Mouse (Mus musculus) heart, adult 2 months (tissue): Measurements from ENCODE around the gene Dab1. TPM values are rescaled to one million over a fixed set of nuclear protein-coding genes. Genes with fewer than 3 reads are reported as not detected.

Experiments
- DNase-seq, 2 experiments: peaks; one replicate each; pipeline ENCODE4 v3.0.0; 2021
- H3K27ac ChIP-seq: fragments of 200-600 bp; 2 replicates; pipeline ENCODE4 v1.8.1; 2022
- H3K27me3 ChIP-seq: fragments of 200-500 bp; 2 replicates; pipeline ENCODE4 v1.6.1; 2012; ENCODE audit warnings: mild to moderate bottlenecking, low read length, inconsistent platforms, mixed read lengths; ENCODE audit not compliant: control insufficient read depth, insufficient read depth
- H3K36me3 ChIP-seq: fragments of 200-500 bp; 2 replicates; pipeline ENCODE4 v1.6.1; 2012; ENCODE audit warnings: low read length, inconsistent platforms; ENCODE audit not compliant: control insufficient read depth, insufficient read depth
- H3K4me1 ChIP-seq: fragments of 200-500 bp; 2 replicates; pipeline ENCODE4 v1.6.1; 2011; ENCODE audit warnings: low read length; ENCODE audit not compliant: control insufficient read depth, insufficient read depth
- H3K4me3 ChIP-seq: fragments of 200-600 bp; 2 replicates; pipeline ENCODE4 v1.8.1; 2022
- H3K79me2 ChIP-seq: fragments of 200-500 bp; replicated peaks from 2 replicates; pipeline ENCODE4 v1.6.1; 2012; ENCODE audit warnings: mild to moderate bottlenecking, inconsistent platforms, low read length, moderate library complexity, mixed read lengths; ENCODE audit not compliant: control insufficient read depth, insufficient read depth
- H3K9ac ChIP-seq: fragments of 200-500 bp; 2 replicates; pipeline ENCODE4 v1.6.1; 2012; ENCODE audit warnings: low read depth, mild to moderate bottlenecking, control low read depth, inconsistent platforms, low read length, mixed read lengths
- CTCF ChIP-seq: fragments of 200-600 bp; IDR thresholded peaks from 2 replicates; pipeline ENCODE4 v1.8.1; 2022; ENCODE audit warnings: antibody characterized with exemption, mild to moderate bottlenecking, moderate library complexity
- EP300 ChIP-seq: fragments of 200-500 bp; IDR thresholded peaks from 2 replicates; pipeline ENCODE4 v1.6.1; 2011; ENCODE audit warnings: low read depth, low read length, control low read depth; ENCODE audit not compliant: insufficient read depth
- POLR2A ChIP-seq: fragments of 200-500 bp; IDR thresholded peaks from 2 replicates; pipeline ENCODE4 v1.6.1; 2011; ENCODE audit warnings: mild to moderate bottlenecking, low read depth, low read length, control low read depth; ENCODE audit not compliant: insufficient read depth
- WGBS: fragments of 180-500 bp; shearing (Covaris S2); methylation state at CpG from one replicate; pipeline ENCODE4 v1.1.7; 2018; 5-methylcytosine and 5-hydroxymethylcytosine counted together
- intact Hi-C: fragments of 180-260 bp; cut with DNase I; formaldehyde crosslinking; loops from one replicate; pipeline ENCODE4 v1.15.1; 2025
- polyA plus RNA-seq: library from polyadenylated mRNA; depleted of rRNA; stranded (reverse); fragments of >200 nt; gene quantifications from 2 replicates; pipeline ENCODE4 v1.2.3, GENCODE M21; 2012
- total RNA-seq, 2 experiments: library from RNA; stranded (reverse); gene quantifications; 2 replicates each; pipeline ENCODE4 v1.2.3; 2021

The Dab1 gene
- total and polyA plus RNA-seq, 3 experiments, result 0.21 TPM; not detected in 2

GRCm38 (mm10) chr4:103636168-103636776 is 17.1 kb downstream of the Dab1 start:
- no peak overlapping the region for H3K27ac ChIP-seq
- H3K9ac ChIP-seq, result no peak overlapping the region
- no peaks in the 10 kb centered on the region for H3K4me1 ChIP-seq
- TF ChIP-seq POLR2A, result no peak
- TF ChIP-seq CTCF, result no peak
- no peak for TF ChIP-seq EP300
- no peak for DNase-seq
- no peaks in the 10 kb centered on the region for H3K27me3 ChIP-seq
- 60% methylated on average over 5 of the region's 5 CpGs for WGBS
- intact Hi-C loops, result no loop called here
- H3K79me2 ChIP-seq, result no peaks in the 10 kb centered on the region
- no peaks in the 10 kb centered on the region for H3K36me3 ChIP-seq
- H3K4me3 ChIP-seq, result no peak overlapping the region

- no peaks in the 10 kb centered on the region for H3K27me3 ChIP-seq
- no peaks in the 10 kb centered on the region for H3K4me1 ChIP-seq
- no peak overlapping the region for H3K27ac ChIP-seq
- H3K79me2 ChIP-seq, result no peaks in the 10 kb centered on the region
- no peak overlapping the region for H3K4me3 ChIP-seq
- DNase-seq, result no peak
- no peak overlapping the region for H3K9ac ChIP-seq
- H3K36me3 ChIP-seq, result no peaks in the 10 kb centered on the region
- WGBS, result 55% methylated on average over 9 of the region's 9 CpGs
- intact Hi-C loops, result no loop called here
- TF ChIP-seq EP300 (no peak), CTCF (no peak), POLR2A (no peak)
These were observed 29.2 kb downstream of the Dab1 start for GRCm38 (mm10) chr4:103648209-103648896.

- no peak overlapping the region for H3K4me3 ChIP-seq
- H3K27me3 ChIP-seq, result no peaks in the 10 kb centered on the region
- intact Hi-C loops, result no loop called here
- 27% methylated on average over 6 of the region's 6 CpGs for WGBS
- H3K36me3 ChIP-seq, result no peaks in the 10 kb centered on the region
- no peak for DNase-seq
- no peaks in the 10 kb centered on the region for H3K79me2 ChIP-seq
- no peak for TF ChIP-seq POLR2A
- TF ChIP-seq CTCF, result no peak
- no peak for TF ChIP-seq EP300
- no peak overlapping the region for H3K27ac ChIP-seq
- no peak overlapping the region for H3K9ac ChIP-seq
- H3K4me1 ChIP-seq, result no peaks in the 10 kb centered on the region
These were observed 36.6 kb downstream of the Dab1 start for GRCm38 (mm10) chr4:103655740-103656139.

GRCm38 (mm10) chr4:103661386-103661785 is 42.2 kb downstream of the Dab1 start:
- no peak overlapping the region for H3K9ac ChIP-seq
- no peaks in the 10 kb centered on the region for H3K27me3 ChIP-seq
- no peaks in the 10 kb centered on the region for H3K36me3 ChIP-seq
- no peak overlapping the region for H3K27ac ChIP-seq
- intact Hi-C loops, result no loop called here
- 46% methylated on average over 1 of the region's 1 CpGs for WGBS
- no peak overlapping the region for H3K4me3 ChIP-seq
- no peaks in the 10 kb centered on the region for H3K79me2 ChIP-seq
- no peak for DNase-seq
- H3K4me1 ChIP-seq, result no peaks in the 10 kb centered on the region
- no peak for TF ChIP-seq CTCF
- no peak for TF ChIP-seq EP300
- TF ChIP-seq POLR2A, result no peak

- whole genome bisulfite sequencing, result 69% methylated on average over 4 of the region's 4 CpGs
- Histone ChIP-seq H3K36me3 (no peaks in the 10 kb centered on the region), H3K4me1 (no peaks in the 10 kb centered on the region), H3K27ac (no peak overlapping the region), H3K4me3 (no peak overlapping the region), H3K79me2 (no peaks in the 10 kb centered on the region), H3K27me3 (no peaks in the 10 kb centered on the region), H3K9ac (no peak overlapping the region)
- no peak for DNase-seq
- intact Hi-C loops, result no loop called here
- TF ChIP-seq CTCF, result no peak
- TF ChIP-seq POLR2A, result no peak
- TF ChIP-seq EP300, result no peak
These were observed 48.3 kb downstream of the Dab1 start for GRCm38 (mm10) chr4:103667438-103667837.

- no peaks in the 10 kb centered on the region for H3K36me3 ChIP-seq
- WGBS, result 51% methylated on average over 1 of the region's 1 CpGs
- H3K4me1 ChIP-seq, result no peaks in the 10 kb centered on the region
- TF ChIP-seq CTCF (no peak), EP300 (no peak), POLR2A (no peak)
- H3K27ac ChIP-seq, result no peak overlapping the region
- no peak overlapping the region for H3K9ac ChIP-seq
- H3K4me3 ChIP-seq, result no peak overlapping the region
- H3K79me2 ChIP-seq, result no peaks in the 10 kb centered on the region
- intact Hi-C loops, result no loop called here
- no peak for DNase-seq
- H3K27me3 ChIP-seq, result no peaks in the 10 kb centered on the region
These were observed 58.0 kb downstream of the Dab1 start for GRCm38 (mm10) chr4:103677195-103677594.
